Mouse (Mus musculus) c-Kit-positive CD71-positive TER-119-positive erythroid progenitor cells, embryonic 14.5 days (primary cell): ENCODE measurements at regions not wholly inside any gene's neighbourhood (a gene's known extent, or its start where the extent isn't known, plus 50 kb on each side); places are given as distances from the start of the nearest gene placed in this dataset.
"Not testable (repeated sequence)": the region's sequence is repeated elsewhere in the genome, so short reads cannot be mapped to it uniquely, and the experiment has no call there.

Experiments used
- DNase-seq: peaks from one replicate; pipeline ENCODE4 v3.0.0-alpha.2; 2013; ENCODE audit warnings: low spot score

DNA sequence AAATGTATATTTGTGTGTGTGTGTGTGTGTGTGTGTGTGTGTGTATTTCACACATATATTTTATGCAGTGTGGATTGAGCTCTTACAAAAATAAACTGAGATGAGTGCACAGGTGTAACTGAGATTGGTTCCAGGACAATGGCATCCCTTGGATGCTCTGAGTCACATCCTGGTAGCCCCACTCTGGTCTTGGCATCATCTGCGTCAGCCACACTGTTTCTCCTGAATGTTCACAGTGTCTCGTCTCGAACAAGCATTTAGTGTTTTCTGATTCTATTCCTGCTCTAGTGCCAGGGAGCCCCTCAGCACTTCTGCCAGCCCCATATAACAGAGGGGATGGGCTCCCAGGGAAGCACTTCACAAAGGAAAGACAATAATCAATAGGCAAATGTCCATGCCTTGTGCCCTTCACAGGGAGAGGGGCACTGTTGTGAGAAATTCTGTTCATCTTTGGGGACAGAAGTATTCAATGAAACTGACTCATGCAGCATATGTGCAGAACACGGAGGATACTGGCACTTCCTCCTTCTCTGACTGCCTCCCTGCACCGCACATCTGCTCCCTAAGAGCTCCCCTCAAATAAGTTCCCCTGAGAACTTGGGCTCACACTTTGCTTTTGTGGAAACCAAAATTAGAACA is 536.2 kb downstream of the Pdcd6ip start:
- DNase-seq, result no peak

DNA sequence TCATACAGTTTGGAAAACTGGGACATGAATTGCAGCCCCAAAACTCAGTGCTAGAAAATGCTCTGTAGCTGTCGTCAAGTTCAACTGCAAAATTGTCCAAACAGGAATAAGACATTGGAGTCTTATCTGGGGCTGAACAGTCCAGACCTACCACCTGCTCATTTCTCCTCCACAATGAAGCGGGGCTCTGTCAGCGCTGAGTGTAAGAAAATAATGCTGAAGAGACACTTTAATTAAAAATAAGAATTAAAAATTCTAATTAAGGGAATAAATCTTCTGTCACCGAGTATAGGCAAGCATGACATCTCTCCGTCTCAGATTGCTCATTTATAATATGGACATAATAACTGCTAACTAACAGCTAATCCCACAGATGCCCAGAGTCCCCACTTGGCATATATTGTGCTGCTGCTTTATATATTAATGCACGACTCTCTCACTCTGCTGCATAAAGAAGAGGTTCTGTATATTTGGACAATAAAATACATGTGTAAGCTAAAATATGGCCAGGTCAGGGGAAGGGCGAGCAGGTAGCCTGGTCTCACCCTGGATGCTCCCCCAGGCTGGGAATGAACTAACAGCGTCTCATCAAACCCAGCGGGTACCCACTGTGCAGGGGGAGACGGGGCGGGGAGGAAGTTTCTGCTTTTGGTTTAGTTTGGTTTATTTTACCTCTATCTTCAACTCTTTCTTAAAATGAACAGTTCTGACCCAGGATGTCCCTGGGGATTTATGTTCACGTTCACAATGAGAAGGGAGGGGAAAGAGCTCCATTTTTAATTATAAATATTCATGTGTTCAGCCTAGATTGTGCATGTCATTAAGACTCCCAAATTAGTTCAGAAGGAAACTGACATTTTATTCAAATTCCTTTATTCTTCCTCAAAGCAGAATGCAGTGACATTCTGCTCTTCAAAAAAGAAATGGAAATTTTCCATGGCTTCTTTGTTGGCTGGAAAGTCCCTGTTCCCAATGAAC is 544.9 kb downstream of the Pdcd6ip start:
- no peak for DNase-seq

DNA sequence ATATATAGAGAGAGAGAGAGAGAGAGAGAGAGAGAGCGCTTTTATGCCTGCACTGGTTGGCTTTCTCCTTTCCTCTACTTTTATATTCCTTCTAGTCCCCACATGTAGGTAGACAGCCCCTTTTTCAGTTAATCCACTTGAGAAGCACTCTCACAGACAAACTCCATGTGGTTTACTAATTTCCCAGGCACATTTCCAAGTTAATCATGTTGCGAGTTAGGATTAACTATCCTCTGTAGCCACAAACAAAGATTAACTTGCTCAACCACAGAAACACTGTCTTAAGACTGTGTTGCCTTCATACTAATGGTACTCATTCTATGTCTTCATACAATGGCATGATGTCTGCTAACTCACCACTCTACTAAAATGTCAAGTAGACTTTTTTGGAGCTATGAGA is 548.0 kb downstream of the Pdcd6ip start:
- DNase-seq, result no peak

GRCm38 (mm10) chr9:113158080-113158479 is 550.0 kb downstream of the Pdcd6ip start:
- DNase-seq, result no peak

DNA sequence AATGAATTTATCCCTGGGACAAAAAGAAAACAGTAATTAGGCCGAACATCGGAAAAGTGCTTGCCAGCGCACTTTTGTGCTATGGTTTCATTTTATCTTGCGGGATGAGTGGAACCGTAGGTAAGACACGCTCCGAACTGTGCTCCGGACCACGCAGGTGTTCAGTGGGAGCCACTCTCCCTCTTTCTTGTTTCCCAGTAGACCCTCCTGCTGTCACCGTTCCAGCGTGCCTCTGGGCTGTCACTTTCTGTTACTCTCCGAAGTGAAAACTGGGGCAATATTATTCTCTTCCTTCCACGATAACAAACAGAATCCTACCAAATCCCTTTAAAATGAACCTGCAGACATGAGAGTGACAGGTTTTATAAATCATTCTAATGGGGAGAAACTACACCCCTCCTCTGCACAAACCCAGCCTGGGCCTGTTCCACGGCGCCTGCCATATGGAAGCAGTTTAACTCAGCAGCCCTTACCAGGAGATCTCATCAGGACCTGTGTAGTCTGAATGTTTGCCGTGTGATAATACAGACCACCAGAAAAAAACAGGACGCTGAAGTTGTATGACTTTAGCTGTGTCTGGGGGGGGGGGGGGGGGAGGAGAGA is 550.5 kb downstream of the Pdcd6ip start:
- no peak for DNase-seq

DNA sequence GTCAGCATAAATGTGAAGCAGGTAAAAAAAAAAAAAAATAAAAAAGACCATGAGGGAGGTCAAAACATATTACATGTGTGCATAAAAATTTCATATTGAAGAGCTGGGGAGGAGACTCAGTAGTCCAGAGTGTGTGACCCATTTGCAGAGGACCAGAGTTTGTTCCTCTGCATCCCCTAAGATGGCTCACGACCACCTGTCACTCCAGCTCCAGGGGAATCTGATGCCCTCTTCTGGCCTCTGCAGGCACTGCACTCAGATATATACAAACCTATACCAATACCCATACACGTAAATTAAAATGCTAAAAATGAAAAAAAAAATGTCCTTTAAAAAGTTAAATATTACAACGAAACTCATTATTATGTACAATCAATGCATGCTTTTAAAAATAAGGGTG is 551.4 kb downstream of the Pdcd6ip start:
- DNase-seq, result no peak

GRCm38 (mm10) chr9:113149084-113149483 is 559.0 kb downstream of the Pdcd6ip start:
- DNase-seq, result no peak

DNA sequence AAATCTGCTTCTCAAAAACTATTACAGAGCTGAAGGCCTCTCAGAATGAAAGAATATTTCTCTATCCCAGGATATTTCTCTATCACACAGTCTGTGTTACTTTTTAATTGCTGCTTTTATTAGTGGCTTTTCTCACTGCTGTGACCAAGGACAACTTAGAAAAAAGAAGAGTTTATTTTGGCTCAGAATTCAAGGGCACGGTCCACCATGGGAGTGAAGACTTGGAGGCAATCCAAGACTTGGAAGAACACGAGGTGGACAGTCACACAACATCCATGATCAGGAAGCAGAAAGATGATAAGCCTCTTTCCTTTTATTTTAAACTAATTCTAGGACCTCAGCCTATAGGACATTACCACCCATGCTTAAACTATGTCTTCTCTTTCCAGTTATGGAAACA is 561.5 kb downstream of the Pdcd6ip start:
- DNase-seq, result no peak

GRCm38 (mm10) chr9:113145036-113145435 is 563.0 kb downstream of the Pdcd6ip start:
- no peak for DNase-seq

- no peak for DNase-seq
These were observed 573.4 kb downstream of the Pdcd6ip start for GRCm38 (mm10) chr9:113134611-113135010.

GRCm38 (mm10) chr9:113123004-113123692 is 584.9 kb downstream of the Pdcd6ip start:
- no peak for DNase-seq

DNA sequence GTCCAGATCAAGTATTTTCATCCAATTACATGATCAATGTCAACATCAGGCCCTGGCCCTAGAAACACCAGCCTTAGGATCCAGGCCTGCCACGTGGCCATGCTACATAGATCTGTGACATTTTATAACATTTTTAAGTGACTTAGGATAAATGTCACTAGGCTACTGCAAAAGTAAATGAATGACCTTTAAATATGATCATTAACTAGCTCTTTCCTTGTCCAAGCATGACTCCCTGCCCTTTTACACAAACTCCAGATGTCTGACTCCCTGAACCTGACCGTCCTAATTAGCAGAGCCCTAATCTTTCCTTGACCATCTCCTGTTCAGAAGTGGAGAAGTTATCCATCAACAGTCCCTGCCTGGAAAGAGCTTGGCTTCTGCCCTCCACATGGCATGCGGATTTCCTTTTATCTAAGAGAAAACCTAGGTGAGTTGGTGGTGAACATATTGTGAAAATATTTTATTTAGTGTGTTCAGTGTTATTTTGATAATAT is 585.8 kb downstream of the Pdcd6ip start:
- no peak for DNase-seq

- peak; percentile 15 for DNase-seq
These were observed 587.7 kb downstream of the Pdcd6ip start for GRCm38 (mm10) chr9:113120385-113120784.

GRCm38 (mm10) chr9:113119721-113120120 is 588.3 kb downstream of the Pdcd6ip start:
- no peak for DNase-seq

GRCm38 (mm10) chr9:113115576-113115975 is 592.5 kb downstream of the Pdcd6ip start:
- DNase-seq, result no peak

DNA sequence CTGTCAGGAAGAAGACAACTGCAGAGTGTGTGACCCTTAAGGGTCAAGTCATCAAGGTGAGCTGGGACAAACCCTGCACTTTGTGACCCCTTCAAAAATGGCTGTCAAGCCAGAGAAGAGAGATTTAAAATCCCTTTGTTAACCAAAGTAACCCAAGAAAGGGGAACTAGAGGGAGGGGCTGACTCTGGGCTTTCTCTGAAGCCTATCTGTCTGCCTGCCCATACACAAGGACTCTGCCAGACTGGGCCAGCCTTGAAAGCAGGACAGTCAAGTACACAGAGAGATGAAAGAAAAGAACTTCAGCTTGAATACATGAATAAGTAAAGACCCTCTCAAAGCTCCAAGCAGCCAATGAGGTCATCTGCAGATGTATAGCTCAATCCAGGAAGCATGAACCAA is 595.3 kb downstream of the Pdcd6ip start:
- no peak for DNase-seq

DNA sequence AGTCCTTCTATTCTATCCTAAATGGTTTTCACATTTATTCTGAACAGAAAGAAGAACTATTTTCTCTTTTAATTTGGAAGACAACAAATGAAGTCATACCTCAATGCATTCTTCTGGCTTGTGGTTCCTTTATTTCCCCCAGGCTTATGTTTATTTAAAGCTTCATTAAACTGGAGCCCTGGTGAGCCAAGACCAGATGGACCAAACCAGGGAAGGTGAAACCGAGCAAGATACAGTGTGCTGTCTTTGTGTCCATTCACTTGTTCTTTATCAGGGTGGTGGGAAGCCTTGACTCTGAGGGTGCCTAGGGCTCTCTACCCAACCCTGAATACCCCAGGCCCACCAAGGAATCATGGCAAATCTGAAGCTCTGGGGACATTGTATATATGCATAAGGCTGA is 606.3 kb downstream of the Pdcd6ip start:
- DNase-seq, result no peak

DNA sequence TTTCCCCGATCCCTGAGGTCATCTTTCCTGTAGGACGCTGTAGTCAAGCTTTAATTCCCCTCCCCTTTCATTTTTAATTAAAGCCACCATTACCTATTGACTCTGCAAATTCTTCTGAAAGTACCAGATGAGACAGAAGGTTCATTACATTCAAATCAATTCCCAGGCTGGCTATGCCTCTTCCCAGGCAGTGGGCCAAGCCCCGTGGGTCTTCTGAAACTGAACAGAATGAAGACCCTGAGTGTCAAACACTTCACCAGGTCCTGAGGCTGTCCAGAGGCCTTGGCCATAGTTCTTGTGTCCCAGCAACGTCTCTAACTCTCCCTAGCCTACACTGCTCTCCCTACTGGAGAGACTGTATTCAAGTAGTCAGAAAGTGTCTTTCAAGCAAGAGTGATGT is 607.4 kb downstream of the Pdcd6ip start:
- no peak for DNase-seq

GRCm38 (mm10) chr9:113095421-113095820 is 612.6 kb downstream of the Pdcd6ip start:
- not testable (repeated sequence) for DNase-seq

DNA sequence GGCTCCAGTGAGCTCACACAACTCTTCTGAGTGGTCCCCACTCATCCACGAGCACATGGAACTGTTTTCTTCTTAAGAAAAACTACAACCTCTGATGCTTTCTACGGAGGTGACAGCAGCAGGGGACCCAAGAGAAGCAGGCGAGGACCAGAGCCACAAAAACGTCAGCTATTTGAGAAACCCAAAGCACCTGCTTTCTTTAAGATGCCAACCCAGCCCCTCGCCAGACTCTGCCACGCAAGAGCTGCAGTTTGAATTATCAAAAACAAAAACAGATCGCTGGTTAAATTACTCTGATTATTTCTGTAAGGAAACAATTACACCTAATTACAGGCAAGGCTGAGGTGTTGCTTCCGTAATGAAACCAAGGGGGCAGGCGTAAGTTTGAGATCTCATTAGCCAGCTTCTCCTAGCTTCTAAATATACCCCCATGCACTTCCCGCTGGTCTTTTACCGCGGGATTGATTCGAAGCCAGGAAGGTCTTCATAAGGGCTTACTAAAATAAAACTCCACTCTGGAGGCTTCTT is 614.1 kb downstream of the Pdcd6ip start:
- no peak for DNase-seq

DNA sequence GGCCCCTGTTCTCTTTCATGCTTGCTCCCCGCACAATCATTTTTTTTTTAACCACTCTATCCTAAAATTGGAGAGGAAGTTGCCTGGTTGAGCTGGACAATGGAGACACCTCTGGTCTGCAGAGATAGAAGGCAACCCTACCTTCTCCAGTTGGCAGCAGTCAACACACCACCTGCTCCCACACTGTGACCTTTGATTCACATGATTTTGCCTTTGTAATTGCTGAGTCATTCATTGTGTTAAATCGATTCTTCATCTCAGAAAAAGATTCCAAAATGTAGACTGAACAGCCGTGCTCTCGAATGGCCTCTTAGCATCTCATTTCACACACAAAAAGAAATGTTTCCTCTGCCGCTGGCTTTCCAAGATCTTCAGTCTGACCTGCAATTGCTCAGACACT is 616.2 kb downstream of the Pdcd6ip start:
- no peak for DNase-seq

DNA sequence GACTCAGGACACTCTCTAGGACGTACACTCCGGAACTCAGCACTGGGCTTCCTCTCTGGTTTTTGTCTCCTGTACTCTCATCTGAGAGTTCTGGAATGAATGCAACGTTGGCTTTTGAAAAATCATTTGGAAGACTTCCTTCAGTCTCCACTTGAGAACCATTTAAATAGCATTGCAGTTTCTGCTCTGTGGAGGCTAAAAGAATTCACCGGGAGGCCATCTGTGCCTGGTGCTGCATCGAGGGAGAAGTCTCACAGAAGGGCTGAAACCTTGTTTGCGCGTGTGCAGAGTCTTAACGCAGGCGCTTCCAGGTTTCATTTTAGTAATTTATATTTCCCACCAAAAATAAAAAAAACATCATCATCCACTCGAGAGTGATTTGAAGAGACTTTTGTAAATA is 620.3 kb downstream of the Pdcd6ip start:
- DNase-seq, result no peak
